Mouse (Mus musculus) layer of hippocampus, adult 9-11 months (tissue): ENCODE measurements around the gene Syde2.
"Not testable (repeated sequence)": the region's sequence is repeated elsewhere in the genome, so short reads cannot be mapped to it uniquely, and the experiment has no call there.

Experiments
- DNase-seq: peaks from one replicate; pipeline ENCODE4 v3.0.0; 2022

Gene Syde2

GRCm38 (mm10) chr3:145987268-145987969 is at the start of gene Syde2:
Syde2 (plus strand) TSS chr3:145987870.
- peak; percentile 51 for DNase-seq

- DNase-seq, result peak; percentile 6
These were observed 49.0 kb upstream of the Syde2 start for GRCm38 (mm10) chr3:145938405-145939349.

- DNase-seq, result no peak
These were observed 48.3 kb upstream of the Syde2 start for GRCm38 (mm10) chr3:145939402-145939801.

GRCm38 (mm10) chr3:145939971-145940370 is 47.7 kb upstream of the Syde2 start:
- no peak for DNase-seq

GRCm38 (mm10) chr3:145941971-145942370 is 45.7 kb upstream of the Syde2 start:
- peak; percentile 52 for DNase-seq

GRCm38 (mm10) chr3:145944348-145944747 is 43.3 kb upstream of the Syde2 start:
- no peak for DNase-seq

GRCm38 (mm10) chr3:145945904-145946303 is 41.8 kb upstream of the Syde2 start:
- DNase-seq, result no peak

- DNase-seq, result no peak
These were observed 41.0 kb upstream of the Syde2 start for GRCm38 (mm10) chr3:145946654-145947053.

GRCm38 (mm10) chr3:145947539-145948204 is 40.0 kb upstream of the Syde2 start:
- DNase-seq, result no peak

GRCm38 (mm10) chr3:145950034-145950814 is 37.4 kb upstream of the Syde2 start:
- peak; percentile 59 for DNase-seq

- DNase-seq, result no peak
These were observed 36.9 kb upstream of the Syde2 start for GRCm38 (mm10) chr3:145950815-145951130.

- no peak for DNase-seq
These were observed 36.1 kb upstream of the Syde2 start for GRCm38 (mm10) chr3:145951287-145952165.

GRCm38 (mm10) chr3:145952945-145953344 is 34.7 kb upstream of the Syde2 start:
- no peak for DNase-seq

- DNase-seq, result no peak
These were observed 34.3 kb upstream of the Syde2 start for GRCm38 (mm10) chr3:145953411-145953810.

GRCm38 (mm10) chr3:145959824-145960223 is 27.8 kb upstream of the Syde2 start:
- DNase-seq, result peak; percentile 67

- DNase-seq, result no peak
These were observed 25.3 kb upstream of the Syde2 start for GRCm38 (mm10) chr3:145962411-145962810.

- no peak for DNase-seq
These were observed 24.3 kb upstream of the Syde2 start for GRCm38 (mm10) chr3:145963101-145964017.

GRCm38 (mm10) chr3:145964018-145964387 is 23.7 kb upstream of the Syde2 start:
- DNase-seq, result no peak

- DNase-seq, result no peak
These were observed 23.2 kb upstream of the Syde2 start for GRCm38 (mm10) chr3:145964473-145964872.

- DNase-seq, result not testable (repeated sequence)
These were observed 22.1 kb upstream of the Syde2 start for GRCm38 (mm10) chr3:145965583-145965982.

GRCm38 (mm10) chr3:145966806-145967205 is 20.9 kb upstream of the Syde2 start:
- no peak for DNase-seq
